Mouse (Mus musculus) gastrocnemius, adult 2 months (tissue): ENCODE results near the gene Bst2. TPM values are rescaled to one million over a fixed set of nuclear protein-coding genes. Genes with fewer than 3 reads are reported as not detected.

Experiments used
- DNase-seq: peaks from one replicate; pipeline ENCODE4 v3.0.0; 2022
- H3K27ac ChIP-seq: fragments of 200-600 bp; 2 replicates; pipeline ENCODE4 v1.8.1; 2022; ENCODE audit warnings: mild to moderate bottlenecking
- H3K4me3 ChIP-seq: fragments of 200-600 bp; 2 replicates; pipeline ENCODE4 v1.8.1; 2022; ENCODE audit warnings: mild to moderate bottlenecking, moderate library complexity
- CTCF ChIP-seq: fragments of 200-600 bp; IDR thresholded peaks from 2 replicates; pipeline ENCODE4 v1.8.1; 2022; ENCODE audit warnings: antibody characterized with exemption, mild to moderate bottlenecking, moderate library complexity
- intact Hi-C: fragments of 180-260 bp; cut with DNase I; formaldehyde crosslinking; loops from one replicate; pipeline ENCODE4 v1.15.1; 2025
- long read RNA-seq, 2 experiments: library from polyadenylated mRNA; stranded (forward); transcript quantifications; one replicate each; pipeline ENCODE4 v2.0.0; 2021
- total RNA-seq, 2 experiments: library from RNA; stranded (reverse); gene quantifications; 2 replicates each; pipeline ENCODE4 v1.2.3; 2021

Bst2 gene
- total RNA-seq, result 1 to 10 TPM; 4.3 to 8.3 TPM
- long read RNA-seq, experiment 1, partial matches to known transcripts, result 1 of 4 reads
- long read RNA-seq, experiment 1, other reads (novel, unspliced or antisense), result 0 of 4 reads
- long read RNA-seq, experiment 2, result 0 reads

DNA sequence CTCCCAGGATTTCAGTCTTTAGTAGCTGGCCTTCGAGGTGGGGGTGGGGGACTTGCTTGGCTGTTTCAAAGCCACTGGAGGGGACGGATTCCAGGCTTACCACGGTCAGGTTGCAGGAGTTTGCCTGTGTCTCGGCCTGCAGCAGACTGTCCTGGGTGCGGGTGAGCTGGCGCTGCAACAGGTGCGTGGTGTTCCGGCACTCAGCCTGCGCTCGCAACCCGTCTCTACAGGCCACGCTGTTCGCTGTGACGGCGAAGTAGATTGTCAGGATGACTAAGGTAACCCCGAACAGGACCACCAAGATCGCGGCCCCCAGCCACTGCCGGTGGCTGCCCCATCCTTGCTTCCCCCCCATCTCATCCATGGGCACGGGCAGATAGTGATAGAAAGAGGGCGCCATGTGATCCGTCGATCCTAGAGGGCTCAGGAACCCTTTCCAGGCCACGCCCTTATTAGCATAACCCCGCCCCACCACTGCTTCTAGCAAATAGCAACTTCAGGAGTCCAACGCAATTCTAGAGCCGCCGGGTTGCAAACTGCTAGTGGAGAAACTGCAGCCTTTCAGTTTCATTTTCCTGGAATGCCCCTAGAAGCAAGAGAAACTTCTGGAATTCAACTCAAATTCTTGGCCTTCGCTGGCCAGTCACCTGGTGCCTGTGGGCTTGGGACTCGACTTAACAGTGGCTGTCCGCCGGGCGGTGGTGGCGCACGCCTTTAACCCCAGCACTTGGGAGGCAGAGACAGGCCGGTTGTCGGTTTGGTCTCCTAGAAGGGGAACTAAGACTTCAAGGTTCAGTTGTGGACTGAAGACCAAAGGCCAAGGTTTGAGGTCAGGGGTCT lies at the start of gene Bst2:
Gene Bst2, minus strand, starts transcription at position 429 of the 840 bp plus-strand sequence.
- peak within 1 kb of the TSS; percentile 85 for H3K4me3 ChIP-seq
- DNase-seq, result peak; percentile 91
- intact Hi-C loops, result loop anchor here (5.0 kb wide), 1 partner anchor 95 kb away; no protein-coding TSS in a partner anchor
- peak within 1 kb of the TSS; percentile 93 for H3K27ac ChIP-seq
- no peak for TF ChIP-seq CTCF

DNA sequence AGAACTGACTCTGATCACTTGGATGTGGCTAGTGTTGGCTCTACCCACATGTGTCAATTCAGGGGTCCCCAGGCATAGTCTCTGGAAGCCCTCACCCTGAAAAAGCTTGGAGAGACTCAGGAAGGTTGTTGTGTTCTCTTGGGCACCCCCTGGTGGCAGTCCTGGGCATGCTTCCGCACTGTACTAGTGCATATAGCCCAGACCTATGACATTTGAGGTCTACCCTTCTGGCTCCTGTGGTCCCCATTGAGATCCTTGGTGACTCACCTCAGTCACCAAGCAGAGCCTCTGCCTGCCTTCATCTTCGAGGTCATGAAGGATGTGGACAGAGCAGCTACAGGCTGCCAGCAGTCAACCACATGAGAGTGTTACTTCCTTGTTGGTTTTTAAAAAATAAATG lies 49.6 kb upstream of the Bst2 start:
- intact Hi-C loops, result no loop called here
- DNase-seq, result peak; percentile 56
- peak; percentile 67 for TF ChIP-seq CTCF
- Histone ChIP-seq H3K27ac (no peak overlapping the region), H3K4me3 (no peak overlapping the region)

DNA sequence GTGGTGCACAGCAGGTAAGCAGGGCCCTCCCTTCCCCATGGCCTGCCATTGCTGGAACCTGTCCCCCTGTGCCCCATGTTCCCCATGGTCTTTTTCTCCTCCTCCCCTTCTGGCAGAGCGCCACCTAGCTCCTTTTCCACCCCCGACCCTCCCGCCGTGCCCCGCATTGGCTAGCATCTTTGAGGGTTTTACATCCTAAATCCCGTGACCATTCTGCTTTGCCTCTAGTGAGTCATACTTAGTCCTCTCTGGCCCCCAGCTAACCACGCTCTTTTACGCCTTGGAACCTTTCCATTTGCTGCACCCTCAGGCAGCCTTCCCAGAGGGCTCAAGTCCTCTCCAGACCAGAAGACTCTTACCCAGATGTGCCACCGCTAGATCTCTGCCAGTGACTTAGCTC lies 42.9 kb upstream of the Bst2 start:
- no peak overlapping the region for H3K4me3 ChIP-seq
- H3K27ac ChIP-seq, result peak overlapping the region; percentile 73; the same call in 1 of the 2 replicates
- no peak for DNase-seq
- TF ChIP-seq CTCF, result no peak
- intact Hi-C loops, result no loop called here

DNA sequence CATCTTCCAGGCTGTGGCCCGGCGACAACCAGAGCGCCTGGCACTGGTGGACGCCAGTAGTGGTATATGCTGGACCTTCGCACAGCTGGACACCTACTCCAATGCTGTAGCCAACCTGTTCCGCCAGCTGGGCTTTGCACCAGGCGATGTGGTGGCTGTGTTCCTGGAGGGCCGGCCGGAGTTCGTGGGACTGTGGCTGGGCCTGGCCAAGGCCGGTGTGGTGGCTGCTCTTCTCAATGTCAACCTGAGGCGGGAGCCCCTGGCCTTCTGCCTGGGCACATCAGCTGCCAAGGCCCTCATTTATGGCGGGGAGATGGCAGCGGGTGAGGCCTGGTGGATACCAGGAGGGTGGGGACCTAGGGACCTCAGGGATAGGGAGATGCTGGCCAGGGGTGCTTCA lies 42.2 kb upstream of the Bst2 start:
- peak overlapping the region; percentile 73 for H3K27ac ChIP-seq
- H3K4me3 ChIP-seq, result peak overlapping the region; percentile 13; the same call in 1 of the 2 replicates
- peak; percentile 90 for DNase-seq

DNA sequence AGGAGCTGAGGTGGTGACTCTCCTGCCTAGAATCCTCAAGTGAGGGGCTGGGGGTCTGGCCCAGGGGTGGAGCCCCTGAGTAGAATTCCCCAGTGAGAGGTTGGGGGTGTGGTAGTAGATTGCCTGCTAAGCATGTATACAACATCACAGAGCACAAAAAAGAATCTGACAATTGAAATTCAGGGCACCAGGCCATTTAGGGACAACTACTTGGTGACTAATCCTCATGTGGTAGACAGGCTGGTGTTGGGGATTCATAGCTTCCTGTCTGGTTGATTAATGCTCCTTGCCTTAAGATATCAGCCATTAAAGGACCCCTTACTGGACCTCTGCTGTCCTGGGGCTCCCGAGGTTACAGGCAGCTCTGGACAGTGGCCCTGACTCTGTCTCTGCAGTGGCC lies 41.8 kb upstream of the Bst2 start:
- H3K27ac ChIP-seq, result peak overlapping the region; percentile 73
- no peak for TF ChIP-seq CTCF
- peak overlapping the region; percentile 13; the same call in 1 of the 2 replicates for H3K4me3 ChIP-seq
- DNase-seq, result no peak
- intact Hi-C loops, result no loop called here

More for the DNA sequence above, 42.2 kb upstream of the Bst2 start:
- TF ChIP-seq CTCF, result no peak
- intact Hi-C loops, result no loop called here

DNA sequence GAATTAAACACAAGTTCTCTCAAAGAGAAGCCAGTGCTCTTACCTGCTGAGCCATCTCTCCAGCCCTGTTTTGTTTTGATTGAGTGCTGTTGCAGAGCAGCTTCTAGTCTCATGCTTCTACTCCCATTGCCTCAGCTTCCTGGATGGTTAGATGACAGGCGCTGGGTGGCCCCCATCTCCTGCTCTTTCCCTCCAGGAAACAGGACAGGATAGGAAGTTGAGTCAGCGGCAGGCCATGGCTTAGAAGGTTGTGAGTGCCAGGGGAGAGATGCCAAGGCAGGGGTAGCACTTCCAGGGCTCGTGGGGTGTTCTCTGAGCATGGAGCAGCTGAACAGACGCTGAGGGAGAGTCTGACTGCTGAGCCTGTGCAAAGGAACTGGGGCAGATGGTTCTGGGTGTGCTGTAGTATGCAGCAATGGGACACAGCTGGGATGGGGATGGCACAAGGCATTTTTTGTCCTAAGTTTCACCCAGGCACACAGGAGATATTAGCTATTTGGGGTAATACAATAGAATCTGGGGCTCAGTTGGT lies 40.7 kb upstream of the Bst2 start:
- Histone ChIP-seq H3K4me3 (no peak overlapping the region), H3K27ac (no peak overlapping the region)
- intact Hi-C loops, result no loop called here
- no peak for DNase-seq
- no peak for TF ChIP-seq CTCF

DNA sequence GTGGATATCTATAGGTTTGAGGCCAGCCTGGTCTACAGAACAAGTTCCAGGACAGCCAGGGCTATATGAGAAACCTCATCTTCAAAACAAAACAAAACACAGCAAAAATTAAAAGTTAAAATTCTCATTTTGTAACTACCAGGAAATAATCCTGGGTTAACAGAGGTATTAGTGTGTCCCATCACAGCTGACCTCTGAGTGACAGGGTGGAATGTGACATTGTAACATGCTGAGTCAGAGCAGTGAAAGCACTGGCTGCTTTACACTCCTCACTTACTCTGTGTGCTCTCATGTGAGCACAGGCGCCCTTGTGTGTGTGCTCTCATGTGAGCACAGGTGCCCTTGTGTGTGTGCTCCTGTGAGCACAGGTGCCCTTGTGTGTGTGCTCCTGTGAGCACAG lies 37.8 kb upstream of the Bst2 start:
- Histone ChIP-seq H3K4me3 (no peak overlapping the region), H3K27ac (peak overlapping the region; percentile 63)
- DNase-seq, result no peak
- no peak for TF ChIP-seq CTCF
- intact Hi-C loops, result no loop called here

DNA sequence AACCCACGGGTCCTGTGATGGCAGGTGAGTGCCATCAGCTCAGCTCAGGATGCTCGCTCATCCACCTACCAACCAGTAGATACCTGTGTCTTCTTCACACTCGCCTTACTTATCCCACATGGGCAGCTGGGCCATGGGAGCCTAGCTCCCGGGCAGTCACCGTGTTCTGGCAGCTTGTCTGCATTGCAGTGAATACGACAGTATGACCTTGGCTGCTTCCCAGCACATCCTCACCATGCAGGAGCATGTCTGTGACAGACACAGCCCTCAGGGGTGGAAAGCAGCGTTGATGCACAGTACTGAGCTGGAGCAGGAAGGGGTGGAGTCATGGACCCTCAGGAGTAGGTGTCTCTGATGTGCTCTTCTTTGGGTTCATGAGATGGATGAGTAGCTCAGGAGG lies 37.2 kb upstream of the Bst2 start:
- H3K27ac ChIP-seq, result peak overlapping the region; percentile 63; the same call in 1 of the 2 replicates
- no peak for TF ChIP-seq CTCF
- no peak for DNase-seq
- intact Hi-C loops, result no loop called here
- no peak overlapping the region for H3K4me3 ChIP-seq

DNA sequence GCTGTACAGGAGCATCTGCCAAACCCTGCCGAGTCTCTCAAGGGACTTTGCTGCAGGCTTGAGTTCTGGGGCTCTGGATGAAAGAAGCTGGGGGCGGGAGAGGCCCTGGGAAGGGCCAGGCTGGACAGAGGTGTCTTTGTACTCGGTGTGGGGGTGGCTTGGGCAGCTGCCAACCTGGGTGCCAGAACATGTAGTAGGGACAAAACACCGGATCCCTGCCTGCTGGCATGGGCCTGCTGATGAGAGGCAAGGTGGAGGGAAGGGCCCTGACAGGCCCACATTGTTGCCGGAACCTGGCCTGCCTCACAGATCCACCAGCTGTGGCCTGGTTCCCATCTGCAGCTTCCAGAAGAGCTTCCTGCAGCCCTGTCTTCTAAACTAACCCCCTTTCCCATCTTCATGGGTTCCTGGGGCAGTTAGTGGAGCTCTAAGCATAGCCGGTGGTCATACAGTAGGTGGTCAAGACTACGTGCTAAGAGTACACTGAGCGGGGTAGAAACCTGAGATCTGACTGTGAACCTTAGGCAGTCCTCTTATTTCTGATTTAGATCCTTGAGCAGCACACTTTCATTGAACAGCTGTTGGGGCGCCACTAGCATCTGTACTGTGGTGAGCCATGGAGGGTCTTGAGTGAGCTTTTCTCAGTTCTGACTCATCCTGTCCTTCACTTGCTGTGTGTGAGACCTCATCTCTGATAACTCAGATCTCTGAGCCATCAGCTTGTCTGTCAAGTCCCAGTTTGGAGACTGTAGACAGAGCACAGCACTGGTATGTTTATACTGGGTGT lies 35.8 kb upstream of the Bst2 start:
- peak; percentile 67 for DNase-seq
- H3K4me3 ChIP-seq, result peak overlapping the region; percentile 19
- intact Hi-C loops, result no loop called here
- peak overlapping the region; percentile 55 for H3K27ac ChIP-seq
- no peak for TF ChIP-seq CTCF

DNA sequence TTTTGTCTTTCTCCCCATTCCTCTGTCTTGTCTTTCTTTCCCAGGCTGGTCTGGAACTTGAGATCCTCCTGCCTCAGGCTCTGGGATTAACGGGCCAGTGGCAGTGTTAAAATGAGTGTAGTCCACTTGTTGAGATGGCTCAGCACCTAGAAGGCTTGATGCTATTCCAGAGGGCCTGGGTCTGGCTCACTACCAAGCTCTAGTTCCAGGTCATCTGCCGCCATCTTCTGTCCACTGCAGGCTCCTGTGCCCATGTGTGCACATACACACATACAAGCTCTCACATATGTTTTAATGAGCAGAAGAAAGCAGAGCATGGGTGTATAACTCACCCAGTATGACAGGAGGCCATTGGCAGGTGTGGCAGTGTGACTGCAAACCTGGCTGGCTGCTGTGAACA lies 34.8 kb upstream of the Bst2 start:
- H3K27ac ChIP-seq, result peak overlapping the region; percentile 55

DNA sequence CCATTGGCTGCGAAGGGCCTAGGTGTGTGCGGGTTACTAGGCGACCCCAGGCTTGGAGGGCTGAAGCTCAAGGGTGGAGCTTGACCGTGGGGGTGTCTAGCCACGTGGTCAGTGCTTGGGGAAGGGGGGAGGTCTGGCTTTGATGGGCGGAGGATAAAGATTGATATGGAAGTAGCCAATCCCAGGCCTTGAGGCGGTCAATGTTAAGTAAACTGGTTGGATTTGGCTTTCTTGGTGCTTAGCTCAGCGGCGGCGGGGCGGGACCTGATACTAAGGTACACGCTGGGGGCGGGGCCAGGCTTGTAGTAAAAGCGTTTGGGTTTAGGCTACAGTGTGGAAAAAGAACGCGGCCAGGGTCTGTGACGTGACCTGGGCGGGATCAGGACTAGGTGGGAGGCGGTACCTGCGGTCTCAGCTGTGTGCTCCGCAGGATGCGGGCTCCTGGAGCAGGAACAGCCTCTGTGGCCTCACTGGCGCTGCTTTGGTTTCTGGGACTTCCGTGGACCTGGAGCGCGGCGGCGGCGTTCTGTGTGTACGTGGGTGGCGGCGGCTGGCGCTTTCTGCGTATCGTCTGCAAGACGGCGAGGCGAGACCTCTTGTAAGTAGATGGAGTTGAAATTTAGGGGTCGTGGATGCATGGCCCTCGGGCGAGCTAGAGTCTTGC lies 33.2 kb upstream of the Bst2 start:
- peak overlapping the region; percentile 75 for H3K4me3 ChIP-seq
- TF ChIP-seq CTCF, result no peak
- DNase-seq, result peak; percentile 92
- H3K27ac ChIP-seq, result peak overlapping the region; percentile 90
- intact Hi-C loops, result no loop called here

More for the DNA sequence above, 34.8 kb upstream of the Bst2 start:
- no peak; the same call in 1 of the 2 replicates for TF ChIP-seq CTCF
- intact Hi-C loops, result no loop called here
- H3K4me3 ChIP-seq, result no peak overlapping the region; the same call in 1 of the 2 replicates
- DNase-seq, result no peak
